Mouse (Mus musculus) midbrain, embryonic 16.5 days (tissue): ENCODE measurements around the gene Smc3. TPM values are rescaled to one million over a fixed set of nuclear protein-coding genes. Genes with fewer than 3 reads are reported as not detected.

Experiments
- ATAC-seq: fragments of 200-750 bp; cut with Nextera tagmentation; 2 replicates; pipeline ENCODE4 v1.8.0; 2017; ENCODE audit warnings: moderate TSS enrichment
- H3K27ac ChIP-seq: fragments of 300-500 bp; sonication (generic); 2 replicates; pipeline ENCODE4 v1.5.1; 2014; ENCODE audit warnings: mild to moderate bottlenecking, low read length, mixed read lengths
- H3K27me3 ChIP-seq: fragments of 300-500 bp; sonication (generic); 2 replicates; pipeline ENCODE4 v1.6.1; 2014; ENCODE audit warnings: low read depth, low read length, mixed read lengths; ENCODE audit not compliant: control insufficient read depth, insufficient read depth
- H3K36me3 ChIP-seq: fragments of 300-500 bp; sonication (generic); 2 replicates; pipeline ENCODE4 v1.6.1; 2014; ENCODE audit warnings: mild to moderate bottlenecking, low read length, moderate library complexity, mixed read lengths; ENCODE audit not compliant: control insufficient read depth, insufficient read depth
- H3K4me1 ChIP-seq: fragments of 300-500 bp; sonication (generic); 2 replicates; pipeline ENCODE4 v1.6.1; 2014; ENCODE audit warnings: mild to moderate bottlenecking, low read length, mixed read lengths; ENCODE audit not compliant: control insufficient read depth, insufficient read depth
- H3K4me2 ChIP-seq: fragments of 300-500 bp; sonication (generic); 2 replicates; pipeline ENCODE4 v1.6.1; 2014; ENCODE audit warnings: mild to moderate bottlenecking, low read length, mixed read lengths
- H3K4me3 ChIP-seq: fragments of 300-500 bp; sonication (generic); 2 replicates; pipeline ENCODE4 v1.5.1; 2014; ENCODE audit warnings: low read depth, mild to moderate bottlenecking, low read length, moderate library complexity, mixed read lengths
- H3K9ac ChIP-seq: fragments of 300-500 bp; sonication (generic); 2 replicates; pipeline ENCODE4 v1.6.1; 2014; ENCODE audit warnings: low read depth, low read length, mixed read lengths
- H3K9me3 ChIP-seq: fragments of 300-500 bp; sonication (generic); replicated peaks from 2 replicates; pipeline ENCODE4 v1.6.1; 2014; ENCODE audit warnings: mild to moderate bottlenecking, low read length, mixed read lengths; ENCODE audit not compliant: control insufficient read depth, poor library complexity, severe bottlenecking
- WGBS: fragments of 180-500 bp; shearing (Covaris S2); extraction: QIAGEN DNeasy Blood & Tissue Kit; methylation state at CpG from one replicate; pipeline ENCODE4 v1.1.7; 2014; 5-methylcytosine and 5-hydroxymethylcytosine counted together
- polyA plus RNA-seq: library from polyadenylated mRNA; unstranded; fragments of >200 nt; fragmentation: Nextera tagmentation; extraction: Ambion mirVana; gene quantifications from 2 replicates; pipeline ENCODE4 v1.2.1, GENCODE M21; 2015

Smc3 gene
- polyA plus RNA-seq, 1 experiment from 2014 or later, result 55.9 TPM

DNA sequence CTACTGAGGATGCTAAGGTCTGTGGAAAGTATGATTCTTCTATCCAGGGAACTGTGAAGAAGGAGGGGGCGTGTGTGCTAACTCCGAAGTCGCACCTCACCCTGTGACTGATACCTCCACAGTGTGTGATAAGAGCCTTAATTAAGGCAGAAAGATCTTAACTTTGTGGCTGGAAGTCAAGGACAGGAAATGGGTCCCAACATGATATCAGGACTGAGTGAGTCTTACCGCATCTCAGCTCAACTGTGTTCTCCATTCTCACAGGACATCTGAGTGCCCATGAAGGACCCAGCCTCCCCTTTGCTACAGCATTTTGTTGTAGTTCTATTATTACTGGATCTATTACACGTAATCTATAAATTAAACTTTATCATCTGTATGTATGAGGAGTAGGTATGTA lies 57.2 kb downstream of the Smc3 start:
- WGBS, result 94% methylated on average over 5 of the region's 5 CpGs
- no peak for ATAC-seq
- H3K27ac ChIP-seq, result no peak overlapping the region

DNA sequence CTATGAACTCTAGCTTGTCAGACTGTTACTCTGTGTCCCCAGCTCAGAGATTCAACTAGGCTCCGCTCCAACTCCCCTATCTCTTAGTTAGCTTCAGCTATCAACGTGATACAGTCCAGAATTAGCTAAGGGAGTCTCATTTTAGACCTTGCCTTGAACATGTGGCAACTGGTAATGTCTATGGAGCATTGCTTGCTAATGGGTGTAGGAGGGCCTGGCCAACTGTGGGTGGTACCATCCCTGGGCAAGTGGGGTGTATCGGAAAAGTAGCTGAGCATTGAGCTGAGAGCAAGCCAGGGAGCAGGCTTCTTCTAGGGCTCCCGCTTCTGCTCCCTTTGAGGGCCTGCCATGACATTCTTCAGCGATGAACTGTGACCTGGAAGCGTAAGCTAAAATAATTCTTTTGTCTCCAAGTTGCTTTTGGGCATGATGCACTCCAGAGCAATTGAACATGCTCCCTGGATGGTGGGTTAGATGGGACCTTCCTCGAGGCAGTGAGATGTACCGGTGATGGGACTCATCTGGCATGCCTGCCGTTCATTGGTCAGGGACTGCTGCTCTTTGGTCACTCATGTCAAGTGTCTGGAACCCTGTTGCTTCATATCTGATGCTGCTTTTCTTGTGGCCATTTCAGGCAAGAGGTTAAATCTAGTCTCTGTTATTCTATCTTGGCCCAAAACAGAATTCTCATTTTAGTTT lies 60.7 kb downstream of the Smc3 start:
- Histone ChIP-seq H3K27ac (no peak overlapping the region), H3K4me3 (no peak overlapping the region), H3K4me2 (no peak overlapping the region), H3K36me3 (no peaks in the 10 kb centered on the region), H3K27me3 (no peaks in the 10 kb centered on the region), H3K9ac (no peak overlapping the region), H3K9me3 (no peaks in the 10 kb centered on the region), H3K4me1 (peaks cover 2% of the 10 kb centered on the region; the same call in 1 of the 2 replicates)
- ATAC-seq, result no peak
- 87% methylated on average over 9 of the region's 9 CpGs for WGBS

More for the DNA sequence above, 57.2 kb downstream of the Smc3 start:
- Histone ChIP-seq H3K9me3 (no peaks in the 10 kb centered on the region), H3K27me3 (no peaks in the 10 kb centered on the region), H3K9ac (no peak overlapping the region), H3K4me1 (peaks cover 6% of the 10 kb centered on the region; the same call in 1 of the 2 replicates), H3K4me3 (no peak overlapping the region), H3K4me2 (no peak overlapping the region), H3K36me3 (no peaks in the 10 kb centered on the region)

DNA sequence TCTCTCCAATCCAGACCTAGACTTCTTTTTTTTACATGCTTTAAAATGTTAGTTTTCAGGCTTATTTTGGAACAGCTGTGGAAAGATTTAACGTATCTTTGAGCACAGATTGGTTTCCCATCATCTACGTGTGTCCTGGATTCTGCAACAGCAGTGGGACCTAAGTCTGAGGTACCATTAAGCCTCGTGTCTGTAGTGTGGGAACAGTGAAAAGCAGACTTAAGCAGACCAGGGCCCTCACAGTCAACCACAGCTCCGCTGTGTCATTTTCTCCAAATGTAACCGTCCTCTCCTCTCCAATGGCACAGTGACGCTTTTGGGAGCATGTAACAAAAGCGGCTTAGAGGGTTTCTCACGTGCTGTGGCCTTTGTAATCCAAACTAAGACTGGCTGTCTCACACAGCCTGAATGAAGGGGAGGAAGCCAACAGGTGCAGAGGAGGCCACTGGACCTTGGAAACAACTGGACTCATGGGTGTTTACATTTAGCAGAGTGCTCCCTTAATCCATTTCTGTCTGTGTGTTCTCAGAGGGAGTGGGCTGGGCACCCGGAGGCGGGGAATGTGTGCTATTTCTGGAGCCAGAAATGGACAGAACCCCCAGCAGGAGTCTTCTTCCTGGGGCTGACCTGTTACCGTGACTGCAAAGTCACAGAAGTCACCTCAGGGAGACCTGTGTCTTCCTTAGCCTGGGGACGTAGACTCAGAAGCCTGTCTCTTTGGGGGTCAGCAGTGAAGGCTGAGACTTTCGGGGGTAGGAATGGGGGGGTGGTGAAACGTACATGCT lies 61.9 kb downstream of the Smc3 start:
- Histone ChIP-seq H3K27me3 (no peaks in the 10 kb centered on the region), H3K9me3 (no peaks in the 10 kb centered on the region), H3K4me1 (peaks cover 2% of the 10 kb centered on the region; the same call in 1 of the 2 replicates), H3K36me3 (no peaks in the 10 kb centered on the region), H3K4me2 (no peak overlapping the region), H3K4me3 (no peak overlapping the region), H3K9ac (no peak overlapping the region), H3K27ac (no peak overlapping the region)
- WGBS, result 33% methylated on average over 14 of the region's 14 CpGs
- ATAC-seq, result no peak

DNA sequence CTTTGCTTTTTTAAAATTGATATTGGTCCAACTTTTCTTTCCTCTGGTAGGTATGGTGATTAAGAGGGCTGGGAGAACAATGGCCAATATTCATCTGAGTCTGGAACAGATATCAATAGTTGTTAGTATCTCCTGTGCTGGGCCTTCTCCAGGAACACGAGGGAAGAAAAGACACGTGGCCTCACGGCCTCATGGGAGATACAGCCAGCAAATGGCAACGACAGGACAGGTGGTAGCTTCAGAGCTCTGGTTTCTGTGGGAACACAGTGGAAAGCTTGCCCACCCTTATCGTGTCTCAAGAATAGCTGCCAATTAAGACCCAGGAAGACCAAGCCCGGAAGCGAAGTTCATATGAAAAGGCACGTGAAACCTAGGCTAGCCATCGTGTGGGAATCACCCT lies 64.6 kb downstream of the Smc3 start:
- no peak overlapping the region for H3K9ac ChIP-seq
- no peak overlapping the region for H3K27ac ChIP-seq
- no peaks in the 10 kb centered on the region for H3K36me3 ChIP-seq
- ATAC-seq, result no peak
- 93% methylated on average over 9 of the region's 9 CpGs for WGBS
- no peak overlapping the region for H3K4me2 ChIP-seq
- H3K4me1 ChIP-seq, result peaks cover 2% of the 10 kb centered on the region; the same call in 1 of the 2 replicates
- no peak overlapping the region for H3K4me3 ChIP-seq
- H3K9me3 ChIP-seq, result no peaks in the 10 kb centered on the region
- no peaks in the 10 kb centered on the region for H3K27me3 ChIP-seq

DNA sequence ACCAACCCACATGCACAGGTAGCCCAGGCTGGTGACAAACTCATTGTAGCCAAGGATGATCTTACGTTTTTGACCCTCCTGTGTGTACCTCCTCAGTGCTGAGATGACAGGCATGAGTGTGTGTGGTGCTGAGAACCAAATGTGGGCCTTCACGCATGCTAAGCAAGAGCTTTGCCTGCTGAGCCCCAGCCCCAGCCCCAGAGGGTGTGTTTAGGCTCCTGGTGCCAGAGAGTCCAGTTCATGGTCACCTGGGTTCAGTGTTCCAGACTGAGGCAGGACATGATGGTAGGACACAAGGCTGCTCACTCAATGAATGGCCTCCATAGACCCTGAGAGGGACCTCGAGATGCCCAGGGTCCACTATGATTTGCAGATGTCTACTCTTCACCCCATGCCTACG lies 65.2 kb downstream of the Smc3 start:
- no peak for ATAC-seq
- Histone ChIP-seq H3K9ac (no peak overlapping the region), H3K27ac (no peak overlapping the region), H3K36me3 (no peaks in the 10 kb centered on the region), H3K4me1 (peaks cover 2% of the 10 kb centered on the region; the same call in 1 of the 2 replicates), H3K27me3 (no peaks in the 10 kb centered on the region), H3K4me3 (no peak overlapping the region), H3K4me2 (no peak overlapping the region), H3K9me3 (no peaks in the 10 kb centered on the region)
- WGBS, result 91% methylated on average over 4 of the region's 4 CpGs

DNA sequence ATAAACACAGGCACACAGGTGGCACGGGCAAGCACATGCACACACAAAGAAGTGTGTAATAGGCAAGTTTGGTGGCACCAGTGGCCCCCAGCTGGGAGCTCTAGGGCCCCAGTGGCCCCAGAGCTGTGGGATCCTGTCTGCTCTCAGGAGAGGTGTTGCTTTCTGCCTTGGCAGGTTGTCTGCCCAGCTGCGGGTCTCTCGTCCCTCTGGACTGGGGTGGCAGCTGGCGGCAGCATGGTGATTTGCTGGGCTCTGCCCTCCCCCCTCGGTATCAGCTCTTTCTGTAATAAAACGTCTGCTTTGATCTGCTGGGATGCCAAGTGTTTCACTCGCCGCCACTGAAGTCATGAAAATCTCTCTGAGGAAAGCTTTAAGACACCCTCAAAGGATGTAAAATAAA lies 66.5 kb downstream of the Smc3 start:
- no peaks in the 10 kb centered on the region for H3K9me3 ChIP-seq
- no peak overlapping the region for H3K4me3 ChIP-seq
- peaks cover 2% of the 10 kb centered on the region; the same call in 1 of the 2 replicates for H3K4me1 ChIP-seq
- no peak overlapping the region for H3K9ac ChIP-seq
- WGBS, result 33% methylated on average over 8 of the region's 8 CpGs
- H3K27ac ChIP-seq, result no peak overlapping the region
- H3K4me2 ChIP-seq, result no peak overlapping the region
- ATAC-seq, result no peak
- H3K27me3 ChIP-seq, result no peaks in the 10 kb centered on the region
- H3K36me3 ChIP-seq, result no peaks in the 10 kb centered on the region

DNA sequence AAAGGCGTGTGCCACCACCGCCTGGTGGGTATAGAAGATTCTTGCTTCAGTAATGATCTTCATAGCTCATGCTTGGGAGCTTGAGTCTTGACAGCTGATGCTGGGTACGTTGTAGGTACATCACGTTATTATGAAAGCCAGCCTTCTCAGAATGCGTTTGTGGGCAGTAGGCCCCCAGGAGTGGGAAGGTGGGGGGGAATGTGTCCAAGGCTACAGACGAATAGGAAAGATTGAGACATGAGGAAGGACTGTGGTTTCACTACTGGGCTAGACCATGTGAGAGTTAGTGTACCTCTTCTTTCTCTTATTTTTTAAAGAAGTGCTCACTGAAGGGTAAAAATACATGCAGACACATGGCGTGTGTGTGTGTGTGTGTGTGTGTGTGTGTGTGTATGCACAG lies 68.6 kb downstream of the Smc3 start:
- no peaks in the 10 kb centered on the region for H3K9me3 ChIP-seq
- peaks cover 3% of the 10 kb centered on the region; the same call in 1 of the 2 replicates for H3K27me3 ChIP-seq
- H3K9ac ChIP-seq, result no peak overlapping the region
- no peak for ATAC-seq
- WGBS, result 91% methylated on average over 7 of the region's 7 CpGs
- H3K27ac ChIP-seq, result no peak overlapping the region
- H3K4me3 ChIP-seq, result no peak overlapping the region
- H3K4me1 ChIP-seq, result no peaks in the 10 kb centered on the region
- H3K4me2 ChIP-seq, result no peak overlapping the region
- no peaks in the 10 kb centered on the region for H3K36me3 ChIP-seq

DNA sequence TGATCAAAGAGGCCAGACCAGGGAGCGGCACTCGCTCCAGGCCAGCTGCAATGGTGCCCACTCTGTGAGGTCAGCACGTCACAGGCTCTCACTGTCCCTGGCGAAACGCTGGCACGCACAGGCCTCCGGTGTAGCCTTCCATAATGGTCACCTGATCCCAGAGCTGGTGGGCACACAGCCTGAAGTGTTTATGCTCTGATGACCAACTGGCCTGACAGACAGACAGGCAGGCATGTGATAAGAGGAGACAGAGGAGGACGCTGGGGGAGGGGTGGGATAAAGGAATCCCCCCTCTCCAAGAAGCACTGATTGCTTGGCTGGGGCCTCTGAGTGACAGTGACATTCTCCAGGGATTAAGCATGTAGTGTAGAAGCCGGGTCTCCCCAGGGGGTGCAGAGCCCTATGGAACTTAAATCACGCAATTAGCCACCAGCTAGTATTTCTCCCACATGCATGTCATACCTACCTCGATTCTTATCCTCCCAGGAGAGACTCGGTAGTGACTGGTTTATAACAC lies 70.5 kb downstream of the Smc3 start:
- WGBS, result 20% methylated on average over 12 of the region's 12 CpGs

DNA sequence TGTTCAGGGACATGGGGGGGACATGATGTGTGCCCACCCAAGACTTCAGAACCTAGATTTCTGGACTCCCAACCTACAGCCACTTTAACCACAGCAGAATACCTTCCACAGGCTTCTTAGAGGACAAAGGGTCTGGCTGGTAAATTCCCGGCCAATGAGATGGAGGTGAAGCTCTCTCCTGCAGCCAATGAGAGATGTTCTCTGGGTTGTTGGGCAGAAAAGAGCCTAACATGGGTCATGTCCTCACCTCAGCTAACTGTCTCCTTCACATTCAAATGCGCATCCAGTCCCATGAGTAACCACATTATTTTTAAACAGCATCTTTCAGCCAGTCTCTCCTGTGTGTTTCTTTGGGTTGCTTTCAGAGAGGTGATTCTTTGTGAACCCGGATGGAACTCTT lies 71.2 kb downstream of the Smc3 start:
- Histone ChIP-seq H3K9ac (no peak overlapping the region), H3K27me3 (peaks cover 21% of the 10 kb centered on the region), H3K9me3 (no peaks in the 10 kb centered on the region), H3K4me3 (no peak overlapping the region), H3K36me3 (no peaks in the 10 kb centered on the region), H3K27ac (no peak overlapping the region), H3K4me2 (no peak overlapping the region), H3K4me1 (peaks cover 3% of the 10 kb centered on the region; the same call in 1 of the 2 replicates)
- WGBS, result 53% methylated on average over 3 of the region's 3 CpGs
- ATAC-seq, result no peak

More for the DNA sequence above, 70.5 kb downstream of the Smc3 start:
- Histone ChIP-seq H3K27me3 (peaks cover 18% of the 10 kb centered on the region), H3K4me3 (no peak overlapping the region), H3K36me3 (no peaks in the 10 kb centered on the region), H3K27ac (no peak overlapping the region), H3K9ac (no peak overlapping the region), H3K9me3 (no peaks in the 10 kb centered on the region), H3K4me2 (no peak overlapping the region), H3K4me1 (no peaks in the 10 kb centered on the region)
- ATAC-seq, result no peak
